Mouse (Mus musculus) ovary, postnatal 14 days (tissue): Measurements from ENCODE around the gene Ethe1.

ENCODE experiments used
- DNase-seq: peaks from one replicate; pipeline ENCODE4 v3.0.0; 2022; ENCODE audit warnings: low spot score

Gene Ethe1

GRCm38 (mm10) chr7:24574224-24574796 lies 13.0 kb upstream of the Ethe1 start:
- no peak for DNase-seq

GRCm38 (mm10) chr7:24577811-24578210 lies 9.5 kb upstream of the Ethe1 start:
- no peak for DNase-seq

DNA sequence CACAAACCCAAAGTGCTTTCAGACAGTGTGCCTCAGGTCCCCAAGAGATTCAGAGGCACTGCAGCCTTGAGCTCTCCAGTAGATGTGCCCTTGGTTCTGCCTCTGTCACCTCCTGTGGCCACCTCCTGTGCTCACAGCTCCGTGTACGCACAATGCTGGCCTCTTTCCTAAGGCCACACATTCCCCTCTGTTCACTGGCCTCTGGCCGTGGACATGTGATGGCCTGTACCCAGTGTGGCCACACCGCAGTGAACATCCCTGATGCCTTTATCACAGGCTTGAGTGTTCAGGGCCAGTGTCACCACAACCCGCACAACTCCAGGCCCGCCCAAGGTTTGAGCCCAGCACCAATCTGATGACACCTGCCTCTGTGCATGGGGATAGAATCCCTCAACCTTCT lies 2.5 kb upstream of the Ethe1 start:
- no peak for DNase-seq

DNA sequence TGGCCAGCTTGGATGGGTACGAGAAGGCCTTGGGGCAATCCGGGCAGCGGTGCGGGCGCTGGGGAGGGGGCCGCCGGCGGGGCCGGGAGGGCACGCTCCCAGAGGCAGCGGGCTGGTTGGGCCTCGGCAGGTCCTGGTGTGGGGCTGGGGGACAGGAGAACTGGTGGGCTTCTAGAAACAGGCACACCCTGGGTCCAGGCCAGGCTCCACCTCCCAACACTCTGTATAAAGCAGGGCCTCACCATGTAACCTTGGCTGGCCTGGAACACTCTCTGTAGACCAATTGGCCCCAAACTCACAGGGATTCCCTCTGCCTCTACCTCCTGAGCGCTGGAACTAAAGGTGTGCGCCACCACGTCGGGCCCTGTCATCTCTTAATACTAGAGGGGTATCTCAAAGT lies 1.3 kb upstream of the Ethe1 start:
- no peak for DNase-seq

DNA sequence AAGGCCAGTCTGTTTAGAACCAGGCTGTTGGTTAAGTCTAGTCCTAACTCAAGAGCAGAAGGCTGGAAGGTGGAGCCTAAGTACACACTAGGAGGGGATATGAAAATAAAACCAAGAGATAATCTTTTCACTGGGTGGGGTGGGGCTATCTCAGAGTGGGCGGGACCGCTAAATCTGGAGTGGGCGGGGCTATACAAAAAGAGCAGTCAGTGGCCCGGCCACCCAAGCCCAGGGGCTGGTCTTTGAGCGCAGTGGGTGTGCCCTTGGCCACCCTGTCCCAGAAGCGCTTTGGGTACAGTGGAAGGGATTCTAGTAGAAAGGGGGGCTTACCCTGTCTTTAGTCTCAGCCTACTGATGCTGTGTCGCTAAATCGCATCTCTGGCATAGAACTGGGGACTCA lies 515 bp upstream of the Ethe1 start:
- DNase-seq: no peak

DNA sequence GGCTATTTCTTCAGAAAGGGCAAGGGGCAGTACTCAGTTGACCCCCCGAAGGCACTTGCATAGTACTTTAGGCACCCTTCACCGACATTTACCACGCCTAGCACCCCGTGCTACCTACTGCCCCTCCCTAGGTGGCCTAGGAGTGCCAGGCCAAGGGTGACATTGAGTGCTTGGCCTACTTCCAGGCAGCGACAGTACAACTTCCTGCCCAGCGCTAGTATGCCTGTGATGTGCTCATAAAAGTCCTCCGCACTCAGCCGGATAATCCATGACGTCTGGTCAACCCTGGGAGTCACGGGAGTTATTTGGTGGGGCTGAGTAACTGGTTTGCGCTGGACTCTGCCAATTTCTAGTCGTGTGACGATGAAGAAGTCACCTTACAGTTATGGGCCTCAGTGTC lies 993 bp downstream of the Ethe1 start:
- no peak for DNase-seq

DNA sequence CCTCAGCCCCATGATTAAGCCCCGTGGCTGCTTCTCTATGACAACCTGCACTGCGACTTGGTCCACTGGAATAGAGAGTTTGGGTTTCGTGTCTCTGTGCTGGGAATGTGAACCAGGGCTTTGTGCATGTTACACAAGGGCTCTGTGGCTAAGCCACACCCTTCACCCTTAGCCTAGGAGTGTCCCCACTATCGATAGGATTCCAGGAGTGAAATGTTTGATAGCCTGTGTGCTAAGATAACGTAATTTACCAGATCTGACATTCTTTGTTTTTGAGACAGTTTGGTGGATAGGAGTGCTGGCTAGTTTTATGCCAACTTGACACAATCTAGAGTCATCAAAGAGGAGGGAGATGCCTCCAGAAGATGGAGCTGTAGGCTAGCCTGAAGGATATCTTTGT lies 4.4 kb downstream of the Ethe1 start:
- DNase-seq: no peak

DNA sequence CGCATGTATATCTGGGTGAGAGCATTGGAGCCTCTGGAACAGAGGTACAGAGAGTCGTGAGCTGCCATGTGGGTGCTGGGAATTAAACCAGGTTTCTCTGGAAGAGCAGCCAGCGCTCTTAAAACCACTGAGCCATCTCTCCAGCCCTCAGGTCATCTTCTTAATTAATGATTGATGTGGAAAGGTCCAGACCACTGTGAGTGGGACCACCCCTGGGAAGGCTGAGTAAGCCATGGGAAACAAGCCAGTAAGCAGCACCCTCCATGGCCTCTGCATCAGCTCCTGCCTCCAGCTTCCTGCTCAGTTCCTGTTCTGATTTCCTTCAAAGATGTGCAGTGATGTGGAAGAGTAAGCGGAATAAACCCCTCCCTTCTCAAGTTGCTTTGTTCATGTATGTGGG lies 4.8 kb downstream of the Ethe1 start:
- no peak for DNase-seq

- DNase-seq: no peak
These were observed 5.4 kb downstream of the Ethe1 start for GRCm38 (mm10) chr7:24592781-24593180.

DNA sequence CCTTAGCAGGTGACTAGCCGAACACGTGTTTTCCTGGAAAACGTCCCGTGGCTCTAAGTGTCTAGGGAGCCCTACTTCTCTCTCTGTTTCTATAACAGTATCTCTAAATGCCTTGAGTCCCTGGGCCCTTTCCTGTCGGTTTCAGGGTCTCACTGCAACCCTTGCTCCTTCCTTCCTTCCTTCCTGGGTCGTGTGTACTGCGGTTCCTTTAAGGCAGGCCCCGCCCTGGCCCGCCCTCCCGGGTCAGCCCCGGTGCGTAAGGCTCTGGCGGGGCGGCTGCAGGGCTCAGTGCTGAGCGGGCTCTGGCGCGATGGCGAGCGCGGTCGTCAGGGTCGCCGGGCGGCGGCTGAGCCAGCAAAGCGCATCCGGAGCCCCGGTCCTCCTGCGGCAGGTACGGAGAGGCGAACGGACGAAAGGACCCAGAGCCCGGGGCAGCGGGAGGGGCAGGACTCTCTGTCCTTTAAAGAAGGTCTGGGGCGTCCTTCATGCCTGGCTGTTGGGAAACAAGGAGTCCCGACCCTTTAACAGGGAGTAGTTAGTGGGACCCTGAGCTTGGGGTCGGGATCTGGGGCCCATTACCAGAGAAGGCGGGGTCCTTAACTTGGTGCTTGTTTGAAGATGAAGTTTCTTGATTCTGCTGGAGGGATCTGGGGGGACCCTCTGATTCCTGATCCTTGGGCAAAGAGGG lies 6.4 kb downstream of the Ethe1 start:
- peak; percentile 42 for DNase-seq

GRCm38 (mm10) chr7:24594309-24594803 lies 7.0 kb downstream of the Ethe1 start:
- DNase-seq: no peak

DNA sequence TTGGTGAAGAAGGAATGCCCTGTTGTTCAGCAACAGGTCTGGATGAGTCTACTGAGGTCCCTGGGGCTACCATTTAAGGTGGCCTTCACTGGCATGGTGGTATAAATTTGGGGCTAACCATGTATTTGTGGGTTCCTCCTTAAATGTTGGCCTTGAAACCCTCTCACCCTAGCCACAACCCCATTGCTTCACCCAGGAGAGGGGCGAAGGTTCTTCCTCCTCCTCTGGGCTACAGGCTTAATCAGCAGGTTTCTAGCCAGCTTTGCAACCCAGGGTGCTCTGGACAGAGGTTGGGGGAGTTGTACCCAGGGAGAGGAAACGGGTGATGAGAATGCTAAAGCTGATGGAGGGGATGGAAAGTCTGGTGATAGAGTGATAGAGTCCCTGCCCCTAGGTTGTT lies 8.1 kb downstream of the Ethe1 start:
- DNase-seq: no peak

DNA sequence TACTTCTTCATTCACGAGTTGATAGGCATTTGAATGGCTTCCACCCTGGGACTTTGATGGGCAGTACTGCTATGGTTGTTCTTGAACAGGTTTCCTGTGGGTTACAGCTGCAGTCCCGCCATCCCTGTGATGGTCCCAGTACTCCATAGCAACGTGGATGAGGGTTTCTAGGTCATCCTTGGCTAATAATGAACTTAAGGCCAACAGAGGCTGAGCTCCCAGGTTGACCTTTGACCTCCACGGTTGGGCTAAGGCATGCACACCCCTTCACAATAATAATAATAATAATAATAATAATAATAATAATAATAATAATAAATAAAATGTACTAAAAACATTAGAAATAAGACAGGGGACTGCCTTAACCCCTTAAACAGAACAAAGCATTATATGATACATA lies 10.8 kb downstream of the Ethe1 start:
- no peak for DNase-seq

- DNase-seq: no peak
These were observed 12.1 kb downstream of the Ethe1 start for GRCm38 (mm10) chr7:24599211-24600067.

DNA sequence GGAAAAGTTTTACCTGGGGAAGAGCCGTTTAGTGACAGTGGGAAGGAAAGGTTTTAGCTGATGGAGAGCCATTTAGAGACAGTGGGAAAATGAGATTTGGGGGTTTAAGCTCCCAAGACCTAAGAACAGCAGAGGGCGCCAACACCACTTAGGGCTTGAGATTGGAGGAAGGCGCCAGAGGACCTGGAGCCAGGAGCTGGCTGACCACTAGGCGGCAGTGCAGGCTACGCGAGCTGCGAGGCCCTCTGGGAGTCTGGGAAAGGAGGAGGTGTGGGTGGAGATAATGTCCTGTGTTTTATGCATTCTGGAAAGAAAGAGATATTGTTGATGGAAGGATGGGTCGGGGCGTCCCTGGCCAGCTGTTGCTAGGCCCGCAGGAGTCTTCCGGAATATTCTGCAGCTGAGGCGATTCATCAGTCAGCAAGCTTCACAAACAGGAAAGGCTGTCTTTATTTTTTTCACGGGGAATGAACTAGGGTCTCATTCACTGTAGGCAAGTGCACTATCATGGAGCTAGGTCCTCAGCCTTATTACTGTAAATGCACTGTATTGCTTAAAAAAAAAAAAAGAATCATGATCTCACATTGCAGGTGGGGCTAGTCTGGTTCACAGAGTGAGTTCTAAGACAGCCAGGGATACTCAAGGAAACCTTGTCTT lies 13.7 kb downstream of the Ethe1 start:
- DNase-seq: peak; percentile 98

DNA sequence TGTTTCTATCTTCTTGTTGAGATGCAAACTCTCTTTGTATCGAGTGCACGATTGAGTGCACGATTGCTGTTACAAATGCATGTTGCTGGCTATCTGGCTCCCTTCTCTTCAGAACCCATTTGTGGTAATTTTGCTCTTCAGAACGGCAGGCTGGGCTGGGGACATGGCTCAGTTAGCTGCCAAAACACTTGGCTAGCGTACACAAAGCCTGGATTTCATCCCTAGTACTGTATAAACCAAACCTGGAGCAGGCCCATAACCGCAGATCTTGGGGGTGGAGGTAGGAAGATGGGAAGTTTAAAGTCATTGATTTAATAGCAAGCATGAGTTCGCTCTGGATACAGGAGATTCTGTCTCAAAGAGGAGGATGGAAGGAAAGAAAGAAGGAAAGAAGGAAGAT lies 18.2 kb downstream of the Ethe1 start:
- no peak for DNase-seq

DNA sequence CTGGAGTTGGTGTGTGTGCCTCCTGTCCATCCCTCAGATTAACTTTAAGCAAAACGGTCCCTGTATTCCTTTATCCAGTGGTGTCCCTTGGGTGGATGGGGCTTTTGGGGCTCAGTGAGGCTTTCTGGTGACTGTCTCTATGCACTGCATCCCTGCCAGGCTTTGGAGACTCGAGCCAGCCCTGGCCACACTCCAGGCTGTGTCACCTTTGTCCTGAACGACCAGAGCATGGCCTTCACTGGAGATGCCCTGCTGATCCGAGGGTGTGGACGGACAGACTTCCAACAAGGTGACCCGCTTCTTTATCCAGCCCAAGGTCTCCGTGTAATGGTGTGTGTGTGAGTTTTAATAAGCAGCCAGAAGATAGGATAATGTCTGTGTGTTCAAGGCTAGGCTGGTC lies 18.7 kb downstream of the Ethe1 start:
- DNase-seq: no peak

DNA sequence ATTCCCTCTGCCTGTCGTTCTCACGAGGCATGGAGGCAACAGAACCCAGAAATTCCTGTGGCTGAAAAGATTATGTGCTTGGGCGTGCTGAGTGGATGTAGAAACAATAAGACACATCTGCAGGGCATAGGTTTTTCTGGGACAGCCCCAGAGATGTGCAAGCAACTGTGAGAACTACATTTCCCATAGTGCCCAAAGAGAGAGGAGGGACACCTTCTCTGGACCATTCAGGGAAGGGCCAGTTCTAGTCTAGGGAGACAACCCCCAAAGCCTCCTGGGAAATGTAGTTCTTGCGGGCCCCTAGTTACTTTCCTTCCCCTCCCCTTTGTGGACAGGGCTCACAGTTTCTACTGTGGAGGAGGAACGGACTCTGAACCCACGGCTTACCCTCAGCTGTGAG lies 20.7 kb downstream of the Ethe1 start:
- DNase-seq: no peak

GRCm38 (mm10) chr7:24608561-24608960 lies 21.2 kb downstream of the Ethe1 start:
- no peak for DNase-seq

DNA sequence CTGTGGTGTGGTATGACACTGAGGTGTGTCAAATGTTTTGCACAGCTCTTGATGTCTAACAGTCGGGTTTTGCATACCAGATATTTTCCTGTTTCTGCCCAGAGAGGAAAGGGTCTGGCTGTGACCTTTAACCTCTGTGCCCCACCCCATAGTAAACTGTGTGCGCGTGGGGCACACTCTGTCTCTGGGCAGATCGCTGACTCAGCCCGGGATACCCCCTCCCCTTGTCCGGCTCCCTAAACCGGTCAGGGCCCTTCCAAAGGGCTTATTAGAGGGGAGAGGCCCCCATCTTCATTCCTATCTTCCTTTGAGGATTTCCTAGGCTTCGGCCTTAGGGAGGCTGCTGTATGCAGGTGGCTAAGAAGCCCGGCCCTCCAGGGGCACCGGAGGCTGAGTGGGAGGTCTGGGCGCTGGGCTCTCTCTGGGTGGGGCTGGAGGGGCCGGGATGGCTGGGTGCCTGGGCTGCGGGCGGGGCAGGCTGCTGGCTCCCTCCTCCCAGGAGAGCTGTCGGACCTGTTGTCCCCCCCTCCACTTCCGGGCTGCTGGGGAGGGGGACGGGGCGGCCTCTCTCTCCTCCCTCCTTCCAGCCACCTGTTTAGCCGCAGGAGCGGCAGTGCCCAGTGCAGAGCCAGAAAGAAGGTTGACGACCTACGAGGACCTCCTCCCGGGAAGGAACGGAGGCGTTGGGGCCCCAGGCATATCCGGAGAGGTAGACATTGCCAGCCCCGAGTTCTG lies 23.0 kb downstream of the Ethe1 start, which contains the start of gene Phldb3:
Gene Phldb3 (plus strand): TSS at position 620 of the 735 bp plus-strand sequence.
- DNase-seq: no peak

GRCm38 (mm10) chr7:24610879-24611494 lies 23.6 kb downstream of the Ethe1 start:
- peak; percentile 95 for DNase-seq
